Mouse (Mus musculus) layer of hippocampus, adult 8-10 months (tissue): ENCODE results near the gene Cngb1. TPM values are rescaled to one million over a fixed set of nuclear protein-coding genes. Genes with fewer than 3 reads are reported as not detected.

Experiments
- DNase-seq, 2 experiments: peaks; one replicate each; pipeline ENCODE4 v3.0.0; 2022; ENCODE audit warnings: low spot score in 2 of 2
- total RNA-seq, 4 experiments: library from RNA; stranded (reverse); gene quantifications; 2 replicates each; pipeline ENCODE4 v1.2.4; 2022

Cngb1 gene
- total RNA-seq, 4 experiments from 2014 or later, result 0.61 to 0.93 (median 0.63) TPM

- DNase-seq, result no peak
Measured at GRCm38 (mm10) chr8:95324646-95325045, 18.3 kb upstream of the Cngb1 start.

DNA sequence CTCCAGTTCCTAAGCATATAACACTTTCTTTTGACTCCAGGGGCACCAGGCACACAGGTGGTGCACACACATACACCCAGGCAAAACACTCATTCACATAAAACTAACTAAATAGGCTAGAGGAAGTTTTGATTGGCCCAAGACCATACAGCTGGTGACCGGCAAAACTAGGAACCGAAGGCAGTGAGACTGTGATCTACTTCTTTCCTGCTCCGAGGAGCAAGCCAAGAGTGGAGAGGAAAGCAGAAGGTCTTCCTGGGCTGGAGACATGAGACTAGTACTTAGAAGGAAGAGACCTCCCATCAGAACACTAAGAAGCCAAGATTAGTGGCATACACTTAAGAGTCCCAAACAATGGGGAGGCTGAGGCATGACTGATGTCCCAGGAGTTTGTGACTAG, 16.8 kb upstream of the Cngb1 start:
- DNase-seq, result no peak

DNA sequence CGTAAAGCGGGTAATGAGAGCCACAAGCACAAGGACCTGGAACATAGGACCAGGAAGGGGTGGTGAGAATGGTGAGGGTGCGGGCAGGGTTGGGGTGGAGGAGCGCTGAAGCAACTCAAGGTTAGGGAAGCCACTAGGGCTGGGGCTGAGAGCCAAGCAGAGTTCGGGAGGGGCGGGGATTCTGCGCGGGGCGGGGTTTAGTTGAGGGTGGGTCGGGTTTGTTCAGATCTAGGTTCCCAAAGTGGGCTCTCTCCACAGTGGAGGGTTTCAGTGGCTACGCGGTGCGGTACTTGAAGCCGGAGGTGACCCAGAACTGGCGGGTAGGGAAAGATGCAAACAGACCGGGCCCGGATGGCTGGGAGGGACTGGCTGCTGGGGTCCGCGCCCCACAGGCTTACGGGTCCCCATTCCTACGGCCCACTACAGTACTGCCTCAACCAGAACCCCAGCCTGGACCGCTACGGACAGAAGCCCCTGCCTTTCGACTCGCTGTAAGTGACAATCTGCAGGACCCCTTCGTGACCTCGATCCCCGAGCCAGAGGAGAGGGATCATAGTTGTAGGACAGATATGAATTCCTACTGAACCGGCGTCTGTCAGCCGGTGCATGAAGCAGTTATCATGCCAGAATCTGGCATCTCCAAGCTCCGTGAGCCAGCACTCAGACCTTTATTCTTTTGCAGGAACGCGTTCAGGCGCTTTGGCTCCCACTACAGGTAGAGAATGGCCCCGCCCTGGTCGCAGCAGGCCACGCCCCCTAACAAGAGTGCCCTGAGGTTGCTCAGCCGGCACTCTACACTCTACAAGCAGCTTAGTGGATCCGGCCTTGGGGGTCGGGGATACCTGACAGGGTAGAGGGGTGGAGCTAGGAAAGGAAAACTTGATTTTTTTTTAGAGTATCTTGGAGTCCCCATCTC, 14.1 kb upstream of the Cngb1 start:
- no peak for DNase-seq

- DNase-seq, result no peak
Measured at GRCm38 (mm10) chr8:95315350-95315749, 9.0 kb upstream of the Cngb1 start.

DNA sequence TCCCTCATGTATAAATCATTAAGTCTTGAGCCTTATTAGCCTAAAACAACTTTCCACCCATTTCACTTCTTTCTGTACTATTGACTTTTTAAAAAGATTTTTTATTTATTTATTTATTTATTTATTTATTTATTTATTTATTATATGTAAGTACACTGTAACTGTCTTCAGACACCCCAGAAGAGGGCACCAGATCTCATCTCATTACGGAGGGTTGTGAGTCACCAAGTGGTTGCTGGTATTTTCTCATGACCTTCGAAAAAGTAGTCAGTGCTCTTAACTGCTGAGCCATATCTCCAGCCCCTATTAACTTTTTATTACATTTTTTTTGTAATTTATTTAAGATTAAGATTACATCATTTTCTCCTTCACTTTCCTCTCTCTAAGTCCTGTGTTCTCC, 8.3 kb upstream of the Cngb1 start:
- DNase-seq, result no peak

GRCm38 (mm10) chr8:95313857-95314256, 7.5 kb upstream of the Cngb1 start:
- DNase-seq, result no peak

- no peak for DNase-seq
Measured at GRCm38 (mm10) chr8:95312836-95313235, 6.5 kb upstream of the Cngb1 start.

- no peak for DNase-seq
Measured at GRCm38 (mm10) chr8:95310342-95310970, 4.1 kb upstream of the Cngb1 start, which contains the start of gene Tepp. Tepp (plus strand) TSS chr8:95310566.

- DNase-seq, result no peak
Measured at GRCm38 (mm10) chr8:95305526-95305925, 859 bp downstream of the Cngb1 start.

DNA sequence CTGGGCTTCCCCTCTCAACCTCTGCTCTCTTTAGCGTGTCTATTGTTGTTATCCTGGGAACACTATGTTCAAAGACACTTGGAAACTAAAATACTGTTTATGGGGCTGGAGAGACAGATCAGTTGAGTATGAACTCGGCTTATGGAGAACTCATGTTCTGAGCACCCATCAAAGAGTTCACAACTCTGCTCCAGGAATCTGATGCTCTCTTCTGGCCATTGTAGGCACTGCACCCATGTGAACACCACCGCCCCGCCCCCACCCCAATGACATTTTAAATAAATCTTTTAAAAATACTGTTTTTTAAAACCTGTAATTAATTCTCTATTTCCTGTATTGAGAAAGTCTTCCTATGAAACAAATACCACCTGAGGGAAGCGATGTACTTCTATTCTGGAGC, 4.0 kb downstream of the Cngb1 start:
- no peak for DNase-seq

DNA sequence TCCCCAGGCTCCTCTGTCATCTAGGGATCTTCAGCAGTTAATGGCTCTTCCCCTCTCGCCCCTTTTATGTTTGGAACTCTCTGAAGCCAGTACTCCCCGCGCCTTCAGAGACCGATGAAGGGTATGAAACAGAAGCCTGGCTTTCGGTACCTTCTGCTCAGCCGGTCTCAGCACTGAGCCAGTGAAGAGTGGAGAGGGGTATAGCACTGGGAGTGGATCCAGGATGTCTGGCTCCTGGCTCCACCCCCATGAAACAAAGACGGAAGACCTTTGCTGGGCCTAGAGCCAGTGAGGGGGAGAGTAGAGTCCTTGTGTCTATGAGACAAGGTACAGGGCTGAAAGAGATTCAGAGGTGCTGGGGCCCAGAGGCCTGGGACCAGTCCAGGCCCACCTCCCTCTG, 12.5 kb downstream of the Cngb1 start:
- DNase-seq, result no peak

DNA sequence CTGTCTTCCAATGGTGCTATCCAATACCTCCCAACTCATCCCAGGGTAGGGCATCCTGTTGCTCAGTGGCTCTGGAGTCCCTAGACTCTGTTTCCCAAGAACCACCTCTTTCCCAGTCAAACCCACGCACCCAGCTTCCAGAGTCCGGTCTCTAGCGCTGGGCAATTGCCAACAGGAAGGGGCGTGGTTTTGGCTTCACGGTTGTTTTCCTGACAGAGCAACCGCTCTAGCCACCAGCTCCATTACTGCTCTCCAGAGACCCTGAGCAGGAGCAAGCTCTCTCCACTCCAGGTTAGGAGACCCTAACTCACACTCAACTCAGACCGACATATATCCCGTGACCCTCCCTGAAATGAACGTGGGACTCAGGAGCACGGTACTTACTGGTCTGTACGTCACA, 13.2 kb downstream of the Cngb1 start:
- peak; percentile 19 to 31 for DNase-seq

DNA sequence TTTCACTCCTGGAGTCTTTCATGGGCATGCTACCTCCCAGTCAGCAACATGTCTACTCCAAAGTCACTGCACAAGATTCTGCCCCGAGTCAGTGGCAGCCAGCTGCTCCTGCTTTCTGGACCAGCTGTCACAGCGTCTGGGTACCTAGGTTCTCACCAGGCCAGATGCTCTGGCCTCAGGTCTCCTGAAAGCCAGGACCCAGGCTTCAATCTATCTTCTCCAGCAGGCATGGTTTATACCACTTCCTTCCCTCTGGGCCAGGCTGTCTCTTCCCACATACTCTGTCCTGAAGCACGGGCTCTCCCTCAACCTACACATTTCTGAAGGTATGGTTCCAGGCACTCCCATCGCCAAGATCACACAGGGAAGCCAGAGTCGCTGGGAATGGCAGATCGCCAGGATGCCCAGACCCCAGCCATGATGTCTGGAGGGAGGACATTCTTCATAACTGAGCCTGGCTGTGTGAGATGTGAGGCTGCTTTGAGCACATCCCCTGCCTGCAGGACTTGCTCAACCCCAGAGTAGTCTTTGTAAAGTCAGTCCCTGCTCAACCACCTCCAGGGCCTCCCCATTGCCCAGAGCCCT, 17.2 kb downstream of the Cngb1 start:
- DNase-seq, result no peak

DNA sequence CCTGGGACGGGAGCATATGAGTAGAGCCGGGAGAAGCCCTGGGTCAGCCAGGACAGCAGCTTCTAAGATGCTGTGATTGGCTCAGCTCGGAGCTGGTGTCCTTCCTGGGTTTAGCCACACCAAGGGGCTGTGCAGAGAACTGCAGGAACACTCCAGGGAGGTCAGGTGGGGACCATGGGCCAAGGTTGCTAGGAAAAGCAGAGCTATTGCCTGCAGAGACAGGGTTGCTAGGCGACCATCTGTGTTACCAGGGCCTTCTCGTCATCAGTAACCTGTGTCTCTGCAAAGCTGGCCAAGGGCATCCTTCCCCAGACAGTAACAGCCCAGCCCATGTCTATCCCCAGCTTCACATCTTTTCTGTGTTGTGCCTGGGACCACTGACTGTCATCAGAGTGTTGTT, 24.9 kb downstream of the Cngb1 start:
- peak in 1 of 2 experiments; percentile 17 for DNase-seq

- DNase-seq, result no peak
Measured at GRCm38 (mm10) chr8:95272871-95273270, 33.5 kb downstream of the Cngb1 start.

DNA sequence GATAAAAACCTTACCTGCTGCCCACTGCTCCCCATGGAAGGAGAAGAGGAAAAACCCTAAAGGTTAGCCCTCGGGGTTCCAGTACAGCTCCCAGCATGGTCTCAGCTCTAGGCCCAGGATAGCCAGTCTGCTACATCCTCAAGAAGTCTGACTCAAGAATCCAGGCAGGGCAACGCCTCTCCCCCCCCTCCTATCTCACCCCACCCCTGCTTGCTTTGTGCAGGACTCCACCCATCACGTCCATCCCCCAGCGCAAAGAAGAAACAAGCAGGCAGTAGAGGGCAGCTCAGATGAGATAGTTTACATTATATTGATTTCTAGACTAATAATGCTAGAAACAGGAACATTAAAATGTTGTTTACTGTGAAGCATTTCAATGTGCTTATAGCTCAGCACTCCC, 34.5 kb downstream of the Cngb1 start:
- DNase-seq, result no peak

GRCm38 (mm10) chr8:95270501-95270900, 35.9 kb downstream of the Cngb1 start:
- DNase-seq, result no peak

GRCm38 (mm10) chr8:95262181-95262580, 44.2 kb downstream of the Cngb1 start:
- no peak for DNase-seq

- DNase-seq, result no peak
Measured at GRCm38 (mm10) chr8:95255611-95256010, 50.8 kb downstream of the Cngb1 start.

GRCm38 (mm10) chr8:95254564-95255434, 51.6 kb downstream of the Cngb1 start:
- peak; percentile 93 to 99 for DNase-seq

DNA sequence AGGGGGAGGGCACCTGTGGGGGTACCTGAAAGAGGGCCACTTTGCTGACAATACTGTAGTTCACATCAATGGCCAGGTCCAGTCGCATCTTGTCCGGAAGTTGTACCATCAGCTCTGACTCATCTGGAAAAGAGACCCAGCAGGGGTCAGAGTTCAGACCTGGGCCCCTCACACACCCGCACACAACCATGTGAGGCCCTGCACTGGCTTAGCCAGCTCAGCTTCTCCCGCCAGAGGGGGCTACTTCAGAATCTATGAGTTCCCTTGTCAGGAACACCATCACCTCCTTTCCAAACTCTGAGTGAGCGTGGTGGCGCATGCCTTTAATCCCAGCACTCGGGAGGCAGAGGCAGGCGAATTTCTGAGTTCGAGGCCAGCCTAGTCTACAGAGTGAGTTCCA, 54.3 kb downstream of the Cngb1 start:
- no peak for DNase-seq
